Mouse (Mus musculus) brown adipose tissue, adult 24 weeks (tissue): ENCODE data around the gene Cln6. TPM values are rescaled to one million over a fixed set of nuclear protein-coding genes. Genes with fewer than 3 reads are reported as not detected.
"Not testable (repeated sequence)": the region's sequence is repeated elsewhere in the genome, so short reads cannot be mapped to it uniquely, and the experiment has no call there.

Source experiments
- H3K27ac ChIP-seq: fragments of 200-500 bp; replicated peaks from 2 replicates; pipeline ENCODE4 v1.5.1; 2012; ENCODE audit warnings: low read depth, mild to moderate bottlenecking, low read length
- H3K4me1 ChIP-seq: fragments of 200-500 bp; 2 replicates; pipeline ENCODE4 v1.6.1; 2012; ENCODE audit warnings: low read length, mixed read lengths; ENCODE audit not compliant: control insufficient read depth, insufficient read depth, insufficient read length
- H3K4me3 ChIP-seq: fragments of 200-500 bp; 2 replicates; pipeline ENCODE4 v1.5.1; 2012; ENCODE audit warnings: low read depth, mild to moderate bottlenecking, low read length, moderate library complexity; ENCODE audit not compliant: insufficient read depth
- polyA plus RNA-seq: library from polyadenylated mRNA; stranded (reverse); fragments of >200 nt; gene quantifications from 2 replicates; pipeline ENCODE4 v1.2.4, GENCODE M21; 2012; ENCODE audit not compliant: missing spikeins, insufficient read depth, insufficient read length

Gene Cln6
- polyA plus RNA-seq: 7.1 and 7.5 TPM in 2 replicates

GRCm38 (mm10) chr9:62838506-62839171 lies at the start of gene Cln6:
TSS of gene Cln6 (plus strand) at chr9:62838785.
- peak within 1 kb of the TSS; percentile 81 for H3K4me3 ChIP-seq
- H3K27ac ChIP-seq: no peak within 1 kb of the TSS
- no peaks in the 10 kb centered on the region for H3K4me1 ChIP-seq

- no peaks in the 10 kb centered on the region for H3K4me1 ChIP-seq
- H3K4me3 ChIP-seq: no peak overlapping the region
- no peak overlapping the region for H3K27ac ChIP-seq
Measured at GRCm38 (mm10) chr9:62789856-62790255, 48.7 kb upstream of the Cln6 start.

GRCm38 (mm10) chr9:62799218-62799617 lies 39.4 kb upstream of the Cln6 start:
- H3K4me3 ChIP-seq, H3K27ac ChIP-seq, H3K4me1 ChIP-seq: not testable (repeated sequence)

- no peak overlapping the region for H3K27ac ChIP-seq
- H3K4me1 ChIP-seq: peaks cover 9% of the 10 kb centered on the region
- peak overlapping the region; percentile 97 for H3K4me3 ChIP-seq
Measured at GRCm38 (mm10) chr9:62810095-62810494, 28.5 kb upstream of the Cln6 start.

- peak overlapping the region; percentile 60 for H3K27ac ChIP-seq
- H3K4me3 ChIP-seq: peak overlapping the region; percentile 97
- peaks cover 9% of the 10 kb centered on the region for H3K4me1 ChIP-seq
Measured at GRCm38 (mm10) chr9:62810543-62811515, 27.8 kb upstream of the Cln6 start.

- Histone ChIP-seq H3K4me1 (peaks cover 9% of the 10 kb centered on the region), H3K4me3 (peak within 1 kb of the TSS; percentile 97), H3K27ac (peak within 1 kb of the TSS; percentile 90)
Measured at GRCm38 (mm10) chr9:62811516-62812121, 27.0 kb upstream of the Cln6 start, which contains the start of gene Fem1b. TSS of gene Fem1b (minus strand) at chr9:62811934.

- H3K4me3 ChIP-seq: peak overlapping the region; percentile 97
- peaks cover 9% of the 10 kb centered on the region for H3K4me1 ChIP-seq
- H3K27ac ChIP-seq: peak overlapping the region; percentile 50
Measured at GRCm38 (mm10) chr9:62812216-62813049, 26.2 kb upstream of the Cln6 start.

GRCm38 (mm10) chr9:62814751-62815150 lies 23.8 kb upstream of the Cln6 start:
- Histone ChIP-seq H3K4me3 (no peak overlapping the region), H3K27ac (no peak overlapping the region), H3K4me1 (peaks cover 7% of the 10 kb centered on the region)

GRCm38 (mm10) chr9:62816323-62817098 lies 22.1 kb upstream of the Cln6 start:
- Histone ChIP-seq H3K27ac (no peak overlapping the region), H3K4me3 (no peak overlapping the region)

GRCm38 (mm10) chr9:62817099-62817571 lies 21.4 kb upstream of the Cln6 start:
- Histone ChIP-seq H3K27ac (no peak overlapping the region), H3K4me1 (0 out of 2 replicates have a peak, but pooled peaks cover 2% of the 10 kb centered on the region), H3K4me3 (no peak overlapping the region)

More at GRCm38 (mm10) chr9:62816323-62817098, 22.1 kb upstream of the Cln6 start:
- 0 out of 2 replicates have a peak, but pooled peaks cover 2% of the 10 kb centered on the region for H3K4me1 ChIP-seq

GRCm38 (mm10) chr9:62817828-62818614 lies 20.6 kb upstream of the Cln6 start:
- Histone ChIP-seq H3K4me3 (no peak overlapping the region), H3K27ac (no peak overlapping the region), H3K4me1 (no peaks in the 10 kb centered on the region)

GRCm38 (mm10) chr9:62819494-62819893 lies 19.1 kb upstream of the Cln6 start:
- Histone ChIP-seq H3K4me3 (no peak overlapping the region), H3K4me1 (no peaks in the 10 kb centered on the region), H3K27ac (no peak overlapping the region)

- H3K4me3 ChIP-seq, H3K27ac ChIP-seq, H3K4me1 ChIP-seq: not testable (repeated sequence)
Measured at GRCm38 (mm10) chr9:62819910-62820309, 18.7 kb upstream of the Cln6 start.
